Mouse (Mus musculus): ENCODE measurements at regions not wholly inside any gene's neighbourhood (a gene's known extent, or its start where the extent isn't known, plus 50 kb on each side); places are given as distances from the start of the nearest gene placed in this dataset.

- no peaks in the 10 kb centered on the region for H3K9me3 ChIP-seq (replicated peaks)
- no peak overlapping the region for H3K4me2 ChIP-seq
- no peaks in the 10 kb centered on the region for H3K36me3 ChIP-seq
- no peak overlapping the region for H3K27ac ChIP-seq
- no peak overlapping the region for H3K9ac ChIP-seq
- no peak for ATAC-seq
- H3K4me1 ChIP-seq = 0 out of 2 replicates have a peak, but pooled peaks cover 5% of the 10 kb centered on the region
- H3K27me3 ChIP-seq (replicated peaks) = peaks cover 20% of the 10 kb centered on the region; the same call in 1 of the 2 replicates
- no peak overlapping the region for H3K4me3 ChIP-seq
- 85% methylated on average over 13 of the region's 13 CpGs for WGBS (ENCODE audit: insufficient replicate concordance)
Observed at GRCm38 (mm10) chr16:92948494-92948893, 122.5 kb upstream of the Runx1 start.

DNA sequence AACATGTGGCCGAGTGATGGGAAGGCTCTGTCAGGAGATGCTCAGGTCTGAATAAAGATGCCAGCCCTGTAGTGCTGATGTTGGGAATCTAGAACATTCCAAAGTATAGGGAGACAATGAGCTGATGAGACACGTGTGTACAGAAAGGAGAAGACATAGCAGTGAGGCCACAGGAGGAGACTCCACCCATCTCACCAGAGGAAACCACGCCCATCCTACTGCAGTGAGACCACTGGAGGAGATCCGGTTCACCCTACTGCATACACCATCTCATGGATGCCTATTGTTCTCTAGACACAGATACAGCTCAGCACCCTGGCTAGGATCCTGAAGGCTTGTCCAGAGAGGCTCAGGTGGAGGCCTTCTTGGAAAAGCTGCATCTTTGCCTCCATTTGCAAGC, 120.6 kb upstream of the Runx1 start:
- H3K4me2 ChIP-seq = no peak overlapping the region
- H3K36me3 ChIP-seq = no peaks in the 10 kb centered on the region
- 0 out of 2 replicates have a peak, but pooled peaks cover 5% of the 10 kb centered on the region for H3K4me1 ChIP-seq
- no peak for ATAC-seq
- H3K27me3 ChIP-seq (replicated peaks) = peaks cover 20% of the 10 kb centered on the region; the same call in 1 of the 2 replicates
- 37% methylated on average over 4 of the region's 4 CpGs for WGBS (ENCODE audit: insufficient replicate concordance)
- no peaks in the 10 kb centered on the region for H3K9me3 ChIP-seq (replicated peaks)
- H3K9ac ChIP-seq = no peak overlapping the region
- no peak overlapping the region for H3K27ac ChIP-seq
- no peak overlapping the region for H3K4me3 ChIP-seq

DNA sequence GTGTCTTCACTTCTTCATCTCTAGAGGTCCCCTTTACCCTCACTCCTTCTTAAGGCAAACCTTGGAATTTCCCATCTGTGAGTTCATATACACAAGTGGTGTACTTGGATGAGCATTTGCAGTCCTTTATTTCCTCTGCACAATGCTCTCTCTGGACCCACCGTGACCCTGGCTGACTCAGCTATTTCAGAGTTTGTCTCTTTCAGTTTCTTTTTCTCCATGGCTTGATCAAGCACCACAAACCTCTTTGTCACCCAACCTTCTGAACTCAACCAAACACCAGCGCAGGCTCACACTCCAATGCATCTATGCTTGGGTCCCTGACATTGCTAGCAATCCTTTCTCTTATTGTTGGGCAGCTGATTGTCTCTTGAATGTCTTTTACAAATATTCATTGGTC, 118.0 kb upstream of the Runx1 start:
- no peak for ATAC-seq
- no peak overlapping the region for H3K4me3 ChIP-seq
- 0 out of 2 replicates have a peak, but pooled peaks cover 5% of the 10 kb centered on the region for H3K4me1 ChIP-seq
- H3K9ac ChIP-seq = no peak overlapping the region
- H3K9me3 ChIP-seq (replicated peaks) = no peaks in the 10 kb centered on the region
- peaks cover 27% of the 10 kb centered on the region; the same call in 1 of the 2 replicates for H3K27me3 ChIP-seq (replicated peaks)
- no peak overlapping the region for H3K27ac ChIP-seq
- no peak overlapping the region for H3K4me2 ChIP-seq
- H3K36me3 ChIP-seq = no peaks in the 10 kb centered on the region
- WGBS (ENCODE audit: insufficient replicate concordance) = 53% methylated on average over 2 of the region's 2 CpGs

- ATAC-seq = no peak
- H3K27ac ChIP-seq = no peak overlapping the region
- H3K36me3 ChIP-seq = no peaks in the 10 kb centered on the region
- H3K9me3 ChIP-seq (replicated peaks) = no peaks in the 10 kb centered on the region
- peaks cover 10% of the 10 kb centered on the region; the same call in 1 of the 2 replicates for H3K27me3 ChIP-seq (replicated peaks)
- 70% methylated on average over 8 of the region's 8 CpGs for WGBS (ENCODE audit: insufficient replicate concordance)
- H3K4me2 ChIP-seq = no peak overlapping the region
- no peaks in the 10 kb centered on the region for H3K4me1 ChIP-seq
- no peak overlapping the region for H3K4me3 ChIP-seq
- no peak overlapping the region for H3K9ac ChIP-seq
Observed at GRCm38 (mm10) chr16:92939618-92940017, 113.7 kb upstream of the Runx1 start.

- no peaks in the 10 kb centered on the region for H3K4me1 ChIP-seq
- ATAC-seq = no peak
- H3K27me3 ChIP-seq (replicated peaks) = peaks cover 13% of the 10 kb centered on the region; the same call in 1 of the 2 replicates
- no peak overlapping the region for H3K4me2 ChIP-seq
- WGBS (ENCODE audit: insufficient replicate concordance) = 67% methylated on average over 2 of the region's 2 CpGs
- H3K9ac ChIP-seq = no peak overlapping the region
- no peak overlapping the region for H3K4me3 ChIP-seq
- no peaks in the 10 kb centered on the region for H3K36me3 ChIP-seq
- no peaks in the 10 kb centered on the region for H3K9me3 ChIP-seq (replicated peaks)
- H3K27ac ChIP-seq = no peak overlapping the region
Observed at GRCm38 (mm10) chr16:92935848-92936535, 110.0 kb upstream of the Runx1 start.

DNA sequence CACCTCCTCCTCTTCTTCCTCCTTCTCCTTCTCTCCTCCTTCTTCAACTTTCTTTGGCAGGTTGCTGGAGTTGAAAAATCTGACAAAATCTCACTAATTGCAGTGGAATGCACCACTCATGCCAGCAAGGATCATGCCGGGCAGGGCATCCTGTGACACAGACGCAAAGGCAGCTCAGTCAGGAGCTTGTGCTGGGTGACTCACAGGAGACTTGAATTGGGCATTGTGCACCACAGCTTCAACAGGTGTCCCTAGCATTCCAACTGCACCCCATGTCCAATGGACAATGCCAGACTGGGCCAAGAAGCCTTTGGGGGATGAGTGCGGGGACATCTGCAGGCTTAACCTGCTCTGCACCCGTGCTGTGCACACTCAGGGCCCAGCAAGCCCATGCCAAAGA, 104.2 kb upstream of the Runx1 start:
- ATAC-seq = no peak
- H3K4me3 ChIP-seq = no peak overlapping the region
- H3K4me1 ChIP-seq = no peaks in the 10 kb centered on the region
- WGBS (ENCODE audit: insufficient replicate concordance) = 67% methylated on average over 4 of the region's 4 CpGs
- no peak overlapping the region for H3K9ac ChIP-seq
- no peaks in the 10 kb centered on the region for H3K9me3 ChIP-seq (replicated peaks)
- peaks cover 26% of the 10 kb centered on the region for H3K27me3 ChIP-seq (replicated peaks)
- no peaks in the 10 kb centered on the region for H3K36me3 ChIP-seq
- no peak overlapping the region for H3K4me2 ChIP-seq
- no peak overlapping the region for H3K27ac ChIP-seq

DNA sequence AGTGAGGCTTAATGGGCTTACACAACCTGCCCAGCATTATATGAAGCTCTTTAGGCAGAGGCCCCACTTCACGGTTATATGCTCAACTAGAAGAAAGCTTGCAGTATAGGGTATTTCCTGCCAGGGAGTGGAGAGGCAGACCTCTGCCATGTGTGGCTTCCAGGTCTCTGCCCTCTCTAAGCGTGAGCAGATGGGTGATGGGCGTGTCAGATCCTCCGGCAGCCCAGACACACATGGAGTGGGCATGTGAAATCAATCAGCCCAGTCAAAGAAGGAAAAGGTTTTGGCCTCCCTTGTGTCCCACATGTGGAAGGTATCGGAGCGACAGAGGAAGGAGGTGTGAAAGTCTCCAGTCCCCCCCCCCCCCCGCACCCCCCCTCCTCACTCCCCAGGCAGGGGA, 102.3 kb upstream of the Runx1 start:
- no peaks in the 10 kb centered on the region for H3K4me1 ChIP-seq
- H3K27ac ChIP-seq = no peak overlapping the region
- no peaks in the 10 kb centered on the region for H3K9me3 ChIP-seq (replicated peaks)
- no peaks in the 10 kb centered on the region for H3K36me3 ChIP-seq
- H3K9ac ChIP-seq = no peak overlapping the region
- WGBS (ENCODE audit: insufficient replicate concordance) = 52% methylated on average over 5 of the region's 7 CpGs
- no peak overlapping the region for H3K4me3 ChIP-seq
- H3K4me2 ChIP-seq = no peak overlapping the region
- peaks cover 20% of the 10 kb centered on the region for H3K27me3 ChIP-seq (replicated peaks)
- ATAC-seq = no peak

DNA sequence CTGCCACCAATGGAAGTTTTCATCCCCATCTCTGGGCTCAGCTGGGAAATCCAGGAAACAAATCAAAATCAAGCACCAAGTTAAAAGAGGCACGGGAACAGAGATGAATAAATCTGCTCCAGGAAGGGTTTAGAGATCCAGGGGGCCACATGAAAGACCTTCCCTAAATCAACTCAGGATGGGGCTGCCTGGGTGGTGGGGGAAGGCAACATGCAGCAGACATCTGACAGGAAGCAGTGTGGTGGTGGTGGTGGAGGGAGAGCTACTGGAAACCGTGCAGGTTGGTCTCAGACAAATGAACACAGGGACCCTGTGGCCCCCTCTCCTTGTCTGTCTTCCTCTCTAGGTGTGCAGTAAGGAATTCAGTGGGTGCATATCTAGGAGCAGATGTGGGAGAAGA, 101.7 kb upstream of the Runx1 start:
- no peak for ATAC-seq
- Histone ChIP-seq H3K36me3 (no peaks in the 10 kb centered on the region), H3K27me3 (replicated peaks) (peaks cover 16% of the 10 kb centered on the region), H3K27ac (no peak overlapping the region), H3K4me3 (no peak overlapping the region), H3K9ac (no peak overlapping the region), H3K9me3 (replicated peaks) (no peaks in the 10 kb centered on the region), H3K4me1 (no peaks in the 10 kb centered on the region), H3K4me2 (no peak overlapping the region)
- 4% methylated on average over 2 of the region's 2 CpGs for WGBS (ENCODE audit: insufficient replicate concordance)

GRCm38 (mm10) chr16:92926853-92927252, 100.9 kb upstream of the Runx1 start:
- no peaks in the 10 kb centered on the region for H3K36me3 ChIP-seq
- H3K4me1 ChIP-seq = no peaks in the 10 kb centered on the region
- H3K27me3 ChIP-seq (replicated peaks) = peaks cover 16% of the 10 kb centered on the region
- H3K4me3 ChIP-seq = no peak overlapping the region
- ATAC-seq = no peak
- no peak overlapping the region for H3K27ac ChIP-seq
- 43% methylated on average over 5 of the region's 5 CpGs for WGBS (ENCODE audit: insufficient replicate concordance)
- H3K9me3 ChIP-seq (replicated peaks) = no peaks in the 10 kb centered on the region
- H3K9ac ChIP-seq = no peak overlapping the region
- H3K4me2 ChIP-seq = no peak overlapping the region

- Histone ChIP-seq H3K27ac (no peak overlapping the region), H3K36me3 (no peaks in the 10 kb centered on the region), H3K9me3 (replicated peaks) (no peaks in the 10 kb centered on the region), H3K4me1 (no peaks in the 10 kb centered on the region), H3K27me3 (replicated peaks) (peaks cover 14% of the 10 kb centered on the region; the same call in 1 of the 2 replicates), H3K4me3 (no peak overlapping the region), H3K4me2 (no peak overlapping the region), H3K9ac (no peak overlapping the region)
- ATAC-seq = no peak
- 51% methylated on average over 4 of the region's 4 CpGs for WGBS (ENCODE audit: insufficient replicate concordance)
Observed at GRCm38 (mm10) chr16:92920947-92921346, 95.0 kb upstream of the Runx1 start.

- no peak for ATAC-seq
- no peak overlapping the region for H3K4me2 ChIP-seq
- no peaks in the 10 kb centered on the region for H3K36me3 ChIP-seq
- 0 out of 2 replicates have a peak, but pooled peaks cover 14% of the 10 kb centered on the region for H3K27me3 ChIP-seq (replicated peaks)
- no peak overlapping the region for H3K4me3 ChIP-seq
- no peaks in the 10 kb centered on the region for H3K4me1 ChIP-seq
- WGBS (ENCODE audit: insufficient replicate concordance) = 68% methylated on average over 2 of the region's 2 CpGs
- H3K27ac ChIP-seq = no peak overlapping the region
- H3K9ac ChIP-seq = no peak overlapping the region
- H3K9me3 ChIP-seq (replicated peaks) = no peaks in the 10 kb centered on the region
Observed at GRCm38 (mm10) chr16:92917356-92917755, 91.4 kb upstream of the Runx1 start.

- Histone ChIP-seq H3K9ac (no peak overlapping the region), H3K27me3 (replicated peaks) (0 out of 2 replicates have a peak, but pooled peaks cover 10% of the 10 kb centered on the region), H3K27ac (no peak overlapping the region), H3K9me3 (replicated peaks) (no peaks in the 10 kb centered on the region), H3K4me3 (no peak overlapping the region), H3K4me2 (no peak overlapping the region), H3K4me1 (no peaks in the 10 kb centered on the region), H3K36me3 (no peaks in the 10 kb centered on the region)
- ATAC-seq = no peak
- WGBS (ENCODE audit: insufficient replicate concordance) = 67% methylated on average over 6 of the region's 6 CpGs
Observed at GRCm38 (mm10) chr16:92915651-92916050, 89.7 kb upstream of the Runx1 start.

DNA sequence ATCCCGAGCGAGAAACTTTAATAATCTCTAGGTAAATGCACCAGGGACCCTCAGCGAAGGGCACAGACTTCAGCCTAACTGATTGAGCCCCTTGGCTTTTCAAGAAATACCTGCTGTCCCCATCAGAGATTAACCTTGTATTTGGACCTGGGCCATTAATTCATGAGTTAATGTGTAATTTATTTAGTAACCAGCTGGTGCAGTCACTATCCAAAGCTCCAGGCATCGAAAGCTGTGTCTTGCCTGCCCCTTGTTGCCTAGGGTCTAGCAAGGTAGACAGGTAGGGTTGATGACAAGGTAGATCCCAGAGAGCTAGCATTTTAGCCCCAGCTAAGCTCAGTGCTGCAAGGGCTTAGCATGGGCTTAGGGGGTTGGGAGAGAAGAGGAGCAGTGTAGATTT, 80.9 kb upstream of the Runx1 start:
- peaks cover 14% of the 10 kb centered on the region for H3K27me3 ChIP-seq (replicated peaks)
- H3K9me3 ChIP-seq (replicated peaks) = no peaks in the 10 kb centered on the region
- H3K9ac ChIP-seq = no peak overlapping the region
- no peak overlapping the region for H3K4me2 ChIP-seq
- no peaks in the 10 kb centered on the region for H3K36me3 ChIP-seq
- H3K4me1 ChIP-seq = no peaks in the 10 kb centered on the region
- no peak overlapping the region for H3K4me3 ChIP-seq
- no peak for ATAC-seq
- no peak overlapping the region for H3K27ac ChIP-seq
- 76% methylated on average over 4 of the region's 4 CpGs for WGBS (ENCODE audit: insufficient replicate concordance)
